Mouse (Mus musculus) lung, embryonic 15.5 days (tissue): ENCODE measurements at regions not wholly inside any gene's neighbourhood (a gene's known extent, or its start where the extent isn't known, plus 50 kb on each side); places are given as distances from the start of the nearest gene placed in this dataset.

Source experiments
- ATAC-seq: fragments of 200-750 bp; cut with Nextera tagmentation; 2 replicates; pipeline ENCODE4 v1.8.0; 2017; ENCODE audit warnings: moderate number of reproducible peaks, borderline replicate concordance; ENCODE audit not compliant: low FRiP score, low TSS enrichment; ENCODE audit errors: extremely low read depth
- H3K27ac ChIP-seq: fragments of 300-500 bp; sonication (generic); 2 replicates; pipeline ENCODE4 v1.5.1; 2015; ENCODE audit warnings: moderate library complexity, mild to moderate bottlenecking, inconsistent platforms
- H3K27me3 ChIP-seq: fragments of 300-500 bp; sonication (generic); 2 replicates; pipeline ENCODE4 v1.6.1; 2015; ENCODE audit warnings: inconsistent platforms
- H3K36me3 ChIP-seq: fragments of 300-500 bp; sonication (generic); 2 replicates; pipeline ENCODE4 v1.6.1; 2015; ENCODE audit warnings: inconsistent platforms
- H3K4me1 ChIP-seq: fragments of 300-500 bp; sonication (generic); 2 replicates; pipeline ENCODE4 v1.6.1; 2015; ENCODE audit warnings: inconsistent platforms
- H3K4me2 ChIP-seq: fragments of 300-500 bp; sonication (generic); 2 replicates; pipeline ENCODE4 v1.6.1; 2015; ENCODE audit warnings: inconsistent platforms, mild to moderate bottlenecking, moderate library complexity
- H3K4me3 ChIP-seq: fragments of 300-500 bp; sonication (generic); 2 replicates; pipeline ENCODE4 v1.5.1; 2015; ENCODE audit warnings: mild to moderate bottlenecking, inconsistent platforms
- H3K9ac ChIP-seq: fragments of 300-500 bp; sonication (generic); 2 replicates; pipeline ENCODE4 v1.6.1; 2015; ENCODE audit warnings: inconsistent platforms
- H3K9me3 ChIP-seq: fragments of 300-500 bp; sonication (generic); 2 replicates; pipeline ENCODE4 v1.6.1; 2016; ENCODE audit warnings: inconsistent platforms
- WGBS: fragments of 180-500 bp; shearing (Covaris S2); methylation state at CpG from one replicate; pipeline ENCODE4 v1.1.7; 2015; 5-methylcytosine and 5-hydroxymethylcytosine counted together

- H3K4me3 ChIP-seq, result no peak overlapping the region
- no peak overlapping the region for H3K4me2 ChIP-seq
- no peak overlapping the region for H3K27ac ChIP-seq
- H3K4me1 ChIP-seq, result no peaks in the 10 kb centered on the region
- no peaks in the 10 kb centered on the region for H3K9me3 ChIP-seq
- 68% methylated on average over 12 of the region's 12 CpGs for WGBS
- no peaks in the 10 kb centered on the region for H3K27me3 ChIP-seq
- ATAC-seq, result no peak
- no peak overlapping the region for H3K9ac ChIP-seq
- H3K36me3 ChIP-seq, result no peaks in the 10 kb centered on the region
Measured at GRCm38 (mm10) chr4:4556126-4556525, 237.0 kb downstream of the Impad1 start.

GRCm38 (mm10) chr4:4550301-4550700, 242.9 kb downstream of the Impad1 start:
- WGBS, result 88% methylated on average over 5 of the region's 5 CpGs
- no peak overlapping the region for H3K9ac ChIP-seq

GRCm38 (mm10) chr4:4549893-4550292, 243.3 kb downstream of the Impad1 start:
- H3K9ac ChIP-seq, result no peak overlapping the region
- H3K27ac ChIP-seq, result no peak overlapping the region
- no peak for ATAC-seq
- H3K27me3 ChIP-seq, result no peaks in the 10 kb centered on the region
- 76% methylated on average over 4 of the region's 4 CpGs for WGBS
- no peak overlapping the region for H3K4me2 ChIP-seq
- H3K36me3 ChIP-seq, result no peaks in the 10 kb centered on the region
- no peaks in the 10 kb centered on the region for H3K9me3 ChIP-seq
- H3K4me3 ChIP-seq, result no peak overlapping the region
- H3K4me1 ChIP-seq, result no peaks in the 10 kb centered on the region

More at GRCm38 (mm10) chr4:4550301-4550700, 242.9 kb downstream of the Impad1 start:
- no peak for ATAC-seq
- Histone ChIP-seq H3K36me3 (no peaks in the 10 kb centered on the region), H3K4me3 (no peak overlapping the region), H3K27me3 (no peaks in the 10 kb centered on the region), H3K9me3 (no peaks in the 10 kb centered on the region), H3K4me2 (no peak overlapping the region), H3K4me1 (no peaks in the 10 kb centered on the region), H3K27ac (no peak overlapping the region)

GRCm38 (mm10) chr4:4537172-4537753, 255.9 kb downstream of the Impad1 start:
- Histone ChIP-seq H3K4me2 (no peak overlapping the region), H3K4me3 (no peak overlapping the region), H3K9ac (no peak overlapping the region), H3K36me3 (no peaks in the 10 kb centered on the region), H3K4me1 (0 out of 2 replicates have a peak, but pooled peaks cover 5% of the 10 kb centered on the region), H3K27ac (no peak overlapping the region), H3K27me3 (no peaks in the 10 kb centered on the region), H3K9me3 (no peaks in the 10 kb centered on the region)
- 45% methylated on average over 2 of the region's 2 CpGs for WGBS
- peak; percentile 46; the same call in 1 of the 2 replicates for ATAC-seq

DNA sequence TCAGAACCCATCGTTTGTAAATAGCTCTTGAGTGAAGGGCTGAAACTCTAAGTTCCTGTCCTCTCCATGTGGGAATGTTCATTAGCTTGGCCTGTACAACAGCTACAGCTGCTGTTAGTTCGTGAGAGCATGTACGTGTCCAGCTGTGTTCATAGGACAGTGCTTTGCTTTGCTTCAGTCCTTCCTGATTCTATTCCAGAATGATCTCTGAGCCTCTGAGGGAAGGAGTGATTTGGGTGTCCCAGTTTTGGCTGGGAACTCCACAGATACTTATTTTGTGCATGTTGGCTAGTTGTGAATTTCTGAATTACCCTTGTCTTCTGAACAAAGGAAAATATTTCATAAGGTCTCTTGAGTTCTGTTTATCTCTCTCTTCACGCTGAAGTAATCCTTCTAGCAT, 261.0 kb downstream of the Impad1 start:
- no peak for ATAC-seq
- no peaks in the 10 kb centered on the region for H3K36me3 ChIP-seq
- no peaks in the 10 kb centered on the region for H3K27me3 ChIP-seq
- H3K9me3 ChIP-seq, result no peaks in the 10 kb centered on the region
- H3K27ac ChIP-seq, result no peak overlapping the region
- no peak overlapping the region for H3K4me3 ChIP-seq
- H3K9ac ChIP-seq, result no peak overlapping the region
- H3K4me1 ChIP-seq, result 0 out of 2 replicates have a peak, but pooled peaks cover 5% of the 10 kb centered on the region
- H3K4me2 ChIP-seq, result no peak overlapping the region
- 43% methylated on average over 4 of the region's 4 CpGs for WGBS

DNA sequence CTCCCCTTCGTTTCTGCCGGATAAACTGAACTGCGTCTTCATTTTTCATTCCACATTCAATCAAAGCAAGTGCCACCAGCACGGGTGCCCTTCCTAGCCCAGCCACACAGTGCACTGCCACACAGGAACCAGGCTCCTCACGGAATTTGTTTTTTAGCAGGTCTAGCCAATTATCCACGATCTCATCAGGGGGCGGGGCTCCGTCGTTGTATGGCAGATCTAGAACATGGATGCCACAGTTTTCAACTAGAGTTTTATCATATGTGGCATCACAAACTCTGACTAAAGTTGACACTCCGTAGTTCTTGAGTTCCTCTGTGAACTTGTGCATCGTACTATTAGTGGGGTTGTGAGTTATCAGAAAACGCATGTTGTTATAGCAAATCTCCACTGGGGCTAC, 264.8 kb downstream of the Impad1 start:
- no peaks in the 10 kb centered on the region for H3K4me1 ChIP-seq
- H3K9ac ChIP-seq, result no peak overlapping the region
- no peak overlapping the region for H3K27ac ChIP-seq
- no peaks in the 10 kb centered on the region for H3K9me3 ChIP-seq
- ATAC-seq, result no peak
- 82% methylated on average over 12 of the region's 12 CpGs for WGBS
- no peak overlapping the region for H3K4me2 ChIP-seq
- no peak overlapping the region for H3K4me3 ChIP-seq
- H3K27me3 ChIP-seq, result no peaks in the 10 kb centered on the region
- H3K36me3 ChIP-seq, result no peaks in the 10 kb centered on the region

- ATAC-seq, result no peak
- 57% methylated on average over 2 of the region's 2 CpGs for WGBS
- Histone ChIP-seq H3K27me3 (no peaks in the 10 kb centered on the region), H3K27ac (no peak overlapping the region), H3K4me2 (no peak overlapping the region), H3K4me3 (no peak overlapping the region), H3K36me3 (no peaks in the 10 kb centered on the region), H3K9me3 (no peaks in the 10 kb centered on the region), H3K4me1 (no peaks in the 10 kb centered on the region), H3K9ac (no peak overlapping the region)
Measured at GRCm38 (mm10) chr4:4521757-4522156, 271.4 kb downstream of the Impad1 start.

GRCm38 (mm10) chr4:4518741-4519140, 274.4 kb downstream of the Impad1 start:
- no peak for ATAC-seq
- H3K36me3 ChIP-seq, result no peaks in the 10 kb centered on the region
- no peak overlapping the region for H3K9ac ChIP-seq
- no peaks in the 10 kb centered on the region for H3K27me3 ChIP-seq
- no peak overlapping the region for H3K27ac ChIP-seq
- no peak overlapping the region for H3K4me2 ChIP-seq
- no peaks in the 10 kb centered on the region for H3K9me3 ChIP-seq
- 67% methylated on average over 2 of the region's 2 CpGs for WGBS
- H3K4me1 ChIP-seq, result no peaks in the 10 kb centered on the region
- H3K4me3 ChIP-seq, result no peak overlapping the region

GRCm38 (mm10) chr4:4513351-4513750, 279.8 kb downstream of the Impad1 start:
- no peak overlapping the region for H3K4me3 ChIP-seq
- no peak overlapping the region for H3K27ac ChIP-seq
- no peak overlapping the region for H3K9ac ChIP-seq
- no peaks in the 10 kb centered on the region for H3K27me3 ChIP-seq
- no peaks in the 10 kb centered on the region for H3K4me1 ChIP-seq
- no peak for ATAC-seq
- no peak overlapping the region for H3K4me2 ChIP-seq
- no peaks in the 10 kb centered on the region for H3K36me3 ChIP-seq
- no peaks in the 10 kb centered on the region for H3K9me3 ChIP-seq

DNA sequence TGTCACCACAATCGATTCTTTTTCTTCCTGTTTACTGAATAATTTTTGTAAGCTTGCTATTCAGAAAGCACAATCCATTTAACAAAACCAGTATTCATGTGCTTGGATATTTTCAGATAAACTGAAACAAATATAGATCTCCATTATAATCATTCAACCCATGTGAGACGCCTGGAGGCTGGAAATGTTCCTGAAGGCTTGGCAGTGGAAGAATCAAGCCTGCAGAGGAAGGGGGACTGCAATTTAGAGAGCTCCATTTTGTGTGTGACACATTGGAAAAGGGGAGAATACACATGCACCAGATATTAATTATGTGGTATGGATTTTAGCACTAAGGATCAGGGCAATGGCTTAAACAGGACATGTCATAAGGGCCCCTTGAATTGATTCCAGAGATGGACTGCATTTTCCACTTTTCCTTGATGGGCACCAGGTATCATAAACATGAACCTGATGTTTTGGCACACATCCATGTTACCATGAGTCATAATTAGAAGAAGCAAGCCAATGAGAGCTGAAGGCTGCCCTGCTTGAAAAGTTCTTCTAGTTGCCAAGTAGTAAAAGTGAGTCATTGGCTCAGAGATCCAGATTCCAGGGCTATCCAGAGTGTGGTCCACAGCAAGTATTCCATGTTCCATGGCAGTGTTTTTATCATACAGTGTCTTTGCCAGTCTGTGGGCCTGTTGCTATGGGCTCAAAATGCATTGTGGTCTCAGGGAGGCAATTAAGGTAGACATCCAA, 282.8 kb downstream of the Impad1 start:
- Histone ChIP-seq H3K4me3 (no peak overlapping the region), H3K27me3 (no peaks in the 10 kb centered on the region), H3K27ac (no peak overlapping the region), H3K9me3 (no peaks in the 10 kb centered on the region), H3K4me1 (no peaks in the 10 kb centered on the region), H3K9ac (no peak overlapping the region), H3K36me3 (no peaks in the 10 kb centered on the region), H3K4me2 (no peak overlapping the region)
- ATAC-seq, result no peak
- 67% methylated on average over 2 of the region's 2 CpGs for WGBS

DNA sequence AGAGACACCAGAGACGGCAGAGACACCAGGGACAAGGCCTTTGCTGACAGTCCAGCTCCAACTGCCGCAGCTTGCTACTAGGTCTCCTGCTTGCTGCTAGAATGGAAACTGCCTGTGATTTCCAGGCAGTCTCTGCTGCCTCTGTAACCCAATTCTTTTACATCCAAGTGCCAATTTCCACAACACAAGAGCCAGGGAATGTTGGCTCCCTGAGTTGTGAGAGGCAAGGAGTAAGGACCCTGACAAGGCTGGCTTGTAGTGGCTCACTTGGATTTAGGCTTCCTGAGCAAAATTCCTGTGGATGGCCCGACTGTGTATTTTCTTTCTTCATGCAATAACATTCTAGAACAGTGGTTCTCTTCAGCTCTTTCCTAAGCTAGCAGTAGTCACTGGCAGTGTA, 283.9 kb downstream of the Impad1 start:
- Histone ChIP-seq H3K4me2 (no peak overlapping the region), H3K4me1 (no peaks in the 10 kb centered on the region), H3K27me3 (no peaks in the 10 kb centered on the region), H3K9ac (no peak overlapping the region), H3K4me3 (no peak overlapping the region), H3K9me3 (no peaks in the 10 kb centered on the region), H3K27ac (no peak overlapping the region), H3K36me3 (no peaks in the 10 kb centered on the region)
- WGBS, result 68% methylated on average over 3 of the region's 3 CpGs
- no peak for ATAC-seq

GRCm38 (mm10) chr4:4497199-4497598, 296.0 kb downstream of the Impad1 start:
- 47% methylated on average over 1 of the region's 1 CpGs for WGBS
- Histone ChIP-seq H3K27ac (no peak overlapping the region), H3K4me2 (no peak overlapping the region), H3K9me3 (no peaks in the 10 kb centered on the region), H3K36me3 (no peaks in the 10 kb centered on the region), H3K9ac (no peak overlapping the region), H3K4me3 (no peak overlapping the region), H3K4me1 (no peaks in the 10 kb centered on the region), H3K27me3 (no peaks in the 10 kb centered on the region)
- no peak for ATAC-seq
